Mouse (Mus musculus): ENCODE measurements at regions not wholly inside any gene's neighbourhood (a gene's known extent, or its start where the extent isn't known, plus 50 kb on each side); places are given as distances from the start of the nearest gene placed in this dataset.

DNA sequence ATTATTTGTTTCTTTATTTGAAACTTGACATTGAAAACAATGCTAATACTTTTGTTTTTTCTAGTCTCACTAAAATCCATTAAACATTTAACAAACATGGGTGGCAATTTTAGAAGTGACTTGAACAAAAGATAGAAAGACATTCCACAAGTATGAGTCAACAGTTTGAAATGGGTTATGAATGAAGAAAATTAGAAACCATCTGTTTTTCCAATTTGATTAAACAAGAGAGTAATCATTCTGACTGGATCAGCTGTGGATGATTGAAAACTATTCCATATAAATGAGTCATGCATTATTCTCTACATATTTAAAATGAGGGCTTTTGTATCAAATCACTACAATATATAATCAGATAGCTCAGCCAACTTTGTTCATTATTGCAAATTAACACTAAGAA, 334.8 kb upstream of the Olfr161 start:
- no peak overlapping the region for H3K4me2 ChIP-seq (replicated peaks; ENCODE audit: low read depth, low read length)
- ATAC-seq (ENCODE audit: low FRiP score) (no peak), DNase-seq (ENCODE audit: low spot score) (no peak)
- no peak overlapping the region for H3K4me3 ChIP-seq (ENCODE audit: low read depth, low read length)
- peaks cover 30% of the 10 kb centered on the region for H3K9me3 ChIP-seq (ENCODE audit: control insufficient read depth, low read length)
- H3K4me1 ChIP-seq (replicated peaks; ENCODE audit: control insufficient read depth, insufficient read depth, low read length): no peaks in the 10 kb centered on the region
- H3K27ac ChIP-seq (ENCODE audit: low read depth, low read length): no peak overlapping the region
- H3K36me3 ChIP-seq (ENCODE audit: control insufficient read depth, insufficient read depth, low read length): no peaks in the 10 kb centered on the region
- H3K27me3 ChIP-seq (ENCODE audit: control insufficient read depth, insufficient read depth, low read length): no peaks in the 10 kb centered on the region
- no peak overlapping the region for H3K9ac ChIP-seq (ENCODE audit: low read depth, low read length)

DNA sequence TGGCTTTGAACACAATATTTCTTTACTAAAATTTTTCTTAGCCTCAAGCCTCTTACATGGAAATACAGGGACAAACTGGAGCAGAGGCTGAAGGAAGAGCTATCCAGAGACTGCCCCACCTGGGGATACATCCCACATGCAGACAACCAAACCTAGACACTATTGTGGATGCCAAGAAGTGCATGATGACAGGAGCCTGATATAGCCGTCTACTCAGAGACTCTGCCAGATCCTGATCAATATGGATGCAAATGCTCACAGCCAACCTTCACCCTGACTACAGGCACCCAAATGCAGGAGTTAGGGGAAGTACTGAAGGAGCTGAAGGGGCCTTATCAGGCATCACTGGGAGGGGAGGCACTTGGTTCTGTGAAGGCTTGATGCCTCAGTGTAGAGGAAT, 325.5 kb upstream of the Olfr161 start:
- Histone ChIP-seq H3K9ac (ENCODE audit: low read depth, low read length) (no peak overlapping the region), H3K4me2 (replicated peaks; ENCODE audit: low read depth, low read length) (no peak overlapping the region), H3K4me1 (replicated peaks; ENCODE audit: control insufficient read depth, insufficient read depth, low read length) (no peaks in the 10 kb centered on the region), H3K27me3 (ENCODE audit: control insufficient read depth, insufficient read depth, low read length) (no peaks in the 10 kb centered on the region), H3K36me3 (ENCODE audit: control insufficient read depth, insufficient read depth, low read length) (no peaks in the 10 kb centered on the region), H3K4me3 (ENCODE audit: low read depth, low read length) (no peak overlapping the region), H3K27ac (ENCODE audit: low read depth, low read length) (no peak overlapping the region), H3K9me3 (ENCODE audit: control insufficient read depth, low read length) (peaks cover 36% of the 10 kb centered on the region)
- 92% methylated on average over 1 of the region's 1 CpGs for WGBS
- ATAC-seq (ENCODE audit: low FRiP score): no peak
- no peak for DNase-seq (ENCODE audit: low spot score)

DNA sequence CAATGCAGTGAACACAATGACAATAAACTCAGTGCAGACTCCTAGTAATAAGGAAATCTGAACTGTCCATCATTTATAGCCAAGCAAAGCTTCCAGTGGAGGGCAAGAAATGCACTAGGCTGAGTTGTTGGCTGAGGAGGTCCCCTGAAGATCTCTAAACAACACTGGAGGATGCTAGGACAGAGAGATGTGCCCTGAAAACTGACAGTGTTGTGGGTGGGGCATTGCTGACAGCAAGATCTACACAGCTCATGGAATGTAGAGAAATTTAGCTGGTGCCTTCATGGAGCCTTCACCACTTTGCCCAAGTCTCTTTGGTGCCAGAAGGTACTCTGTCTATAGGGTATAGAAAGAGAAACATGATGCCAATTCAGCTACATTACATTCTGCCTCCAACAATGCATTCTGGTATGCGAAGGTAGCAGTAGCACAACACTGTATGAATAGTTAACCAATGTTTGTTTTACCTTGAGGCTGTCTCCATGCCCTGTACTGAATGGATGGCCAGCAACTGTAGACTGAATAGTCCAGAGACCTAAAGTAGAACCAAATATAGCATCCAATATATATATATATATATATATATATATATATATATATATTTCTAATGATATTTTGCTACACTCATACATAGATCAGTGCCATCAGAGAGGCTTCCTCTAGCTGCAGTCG, 318.9 kb upstream of the Olfr161 start:
- peak; percentile 20; the same call in 1 of the 2 replicates for ATAC-seq (ENCODE audit: low FRiP score)
- H3K9me3 ChIP-seq (ENCODE audit: control insufficient read depth, low read length): peaks cover 33% of the 10 kb centered on the region

DNA sequence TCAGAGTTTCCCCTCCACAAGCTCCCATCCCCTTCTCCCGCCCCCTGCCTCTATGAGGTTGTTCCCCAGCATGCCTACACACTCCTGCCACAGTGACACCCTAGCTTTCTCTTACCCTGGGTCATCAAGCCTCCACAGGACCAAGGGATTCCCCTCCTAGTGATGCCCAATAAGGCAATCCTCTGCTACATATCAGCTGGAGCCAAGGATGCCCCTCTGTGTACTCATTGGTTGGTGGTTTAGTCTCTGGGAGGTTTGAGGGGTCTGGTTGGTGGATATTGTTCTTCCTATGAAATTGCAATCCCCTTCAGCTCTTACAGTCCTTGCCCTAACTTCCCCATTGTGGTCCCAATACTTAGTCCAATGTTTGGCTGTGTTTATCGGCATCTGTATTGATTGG, 317.4 kb upstream of the Olfr161 start:
- Histone ChIP-seq H3K4me2 (replicated peaks; ENCODE audit: low read depth, low read length) (no peak overlapping the region), H3K27ac (ENCODE audit: low read depth, low read length) (no peak overlapping the region), H3K9ac (ENCODE audit: low read depth, low read length) (no peak overlapping the region), H3K27me3 (ENCODE audit: control insufficient read depth, insufficient read depth, low read length) (no peaks in the 10 kb centered on the region), H3K9me3 (ENCODE audit: control insufficient read depth, low read length) (peaks cover 26% of the 10 kb centered on the region), H3K4me3 (ENCODE audit: low read depth, low read length) (no peak overlapping the region), H3K36me3 (ENCODE audit: control insufficient read depth, insufficient read depth, low read length) (no peaks in the 10 kb centered on the region; the same call in 1 of the 2 replicates), H3K4me1 (replicated peaks; ENCODE audit: control insufficient read depth, insufficient read depth, low read length) (no peaks in the 10 kb centered on the region)
- ATAC-seq (ENCODE audit: low FRiP score): no peak
- WGBS: 85% methylated on average over 2 of the region's 2 CpGs
- DNase-seq (ENCODE audit: low spot score): no peak

More for the DNA sequence above, 318.9 kb upstream of the Olfr161 start:
- H3K4me3 ChIP-seq (ENCODE audit: low read depth, low read length): no peak overlapping the region
- no peak overlapping the region for H3K27ac ChIP-seq (ENCODE audit: low read depth, low read length)
- H3K27me3 ChIP-seq (ENCODE audit: control insufficient read depth, insufficient read depth, low read length): no peaks in the 10 kb centered on the region
- WGBS: 64% methylated on average over 2 of the region's 2 CpGs
- H3K4me1 ChIP-seq (replicated peaks; ENCODE audit: control insufficient read depth, insufficient read depth, low read length): no peaks in the 10 kb centered on the region
- H3K4me2 ChIP-seq (replicated peaks; ENCODE audit: low read depth, low read length): no peak overlapping the region
- H3K36me3 ChIP-seq (ENCODE audit: control insufficient read depth, insufficient read depth, low read length): no peaks in the 10 kb centered on the region; the same call in 1 of the 2 replicates
- H3K9ac ChIP-seq (ENCODE audit: low read depth, low read length): no peak overlapping the region
- DNase-seq (ENCODE audit: low spot score): no peak

Data from hindbrain, embryonic 11.5 days (tissue).